Mouse (Mus musculus): ENCODE results near the gene Gm5148. TPM values are rescaled to one million over a fixed set of nuclear protein-coding genes. Genes with fewer than 3 reads are reported as not detected.
A peak's percentile ranks its signal among the peaks of the same experiment; 100 is the strongest.

The Gm5148 gene
- total and polyA plus RNA-seq, 2 experiments from 2014 or later: 15.7 to 17.5 TPM

- WGBS: 86% methylated on average over 6 of the region's 6 CpGs
- ATAC-seq (ENCODE audit: low FRiP score): no peak
- H3K4me1 ChIP-seq (ENCODE audit: insufficient read depth, low read length): no peaks in the 10 kb centered on the region
- H3K4me2 ChIP-seq (ENCODE audit: low read depth, low read length, poor library complexity, severe bottlenecking): no peak overlapping the region
- TF ChIP-seq CTCF (IDR thresholded peaks at IDR 0.05): no peak
- H3K9me3 ChIP-seq (ENCODE audit: low read length): no peaks in the 10 kb centered on the region
- no peaks in the 10 kb centered on the region for H3K27me3 ChIP-seq (ENCODE audit: insufficient read depth, low read length)
- no peak overlapping the region for H3K9ac ChIP-seq (replicated peaks; ENCODE audit: low read length, poor library complexity, severe bottlenecking)
- H3K4me3 ChIP-seq (ENCODE audit: low read depth, low read length): no peak overlapping the region
- H3K36me3 ChIP-seq (ENCODE audit: insufficient read depth, low read length): no peaks in the 10 kb centered on the region
- H3K27ac ChIP-seq (ENCODE audit: low read depth, low read length): no peak overlapping the region
- peak; percentile 10 for DNase-seq (ENCODE audit: low spot score)
These were observed 16.5 kb downstream of the Gm5148 start for GRCm38 (mm10) chr3:37707801-37708200.

DNA sequence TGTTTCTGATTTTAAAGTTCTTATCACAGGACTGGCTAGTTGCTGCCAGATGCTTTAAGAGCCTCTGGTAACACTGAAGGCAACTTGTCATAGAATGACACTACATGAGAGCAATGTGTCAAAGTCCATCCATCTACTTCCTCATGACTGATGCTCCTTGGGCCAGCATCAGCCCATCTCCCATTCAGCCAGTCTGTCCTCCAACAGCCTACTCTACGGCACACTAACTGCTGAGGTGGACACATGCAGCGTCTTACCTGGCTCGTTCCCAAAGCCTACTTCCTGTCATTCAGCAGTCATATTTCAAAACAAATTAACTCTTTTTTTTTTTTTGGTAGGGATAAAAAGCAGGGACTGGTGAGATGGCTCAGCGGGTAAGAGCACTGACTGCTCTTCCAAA, 17.9 kb downstream of the Gm5148 start:
- no peak for TF ChIP-seq CTCF (IDR thresholded peaks at IDR 0.05)
- Histone ChIP-seq H3K9me3 (ENCODE audit: low read length) (no peaks in the 10 kb centered on the region), H3K4me1 (ENCODE audit: insufficient read depth, low read length) (no peaks in the 10 kb centered on the region), H3K27ac (ENCODE audit: low read depth, low read length) (no peak overlapping the region), H3K9ac (replicated peaks; ENCODE audit: low read length, poor library complexity, severe bottlenecking) (no peak overlapping the region), H3K4me3 (ENCODE audit: low read depth, low read length) (no peak overlapping the region), H3K27me3 (ENCODE audit: insufficient read depth, low read length) (no peaks in the 10 kb centered on the region), H3K36me3 (ENCODE audit: insufficient read depth, low read length) (no peaks in the 10 kb centered on the region), H3K4me2 (ENCODE audit: low read depth, low read length, poor library complexity, severe bottlenecking) (no peak overlapping the region)
- no peak for ATAC-seq (ENCODE audit: low FRiP score)
- 93% methylated on average over 4 of the region's 4 CpGs for whole genome bisulfite sequencing
- DNase-seq (ENCODE audit: low spot score): no peak

DNA sequence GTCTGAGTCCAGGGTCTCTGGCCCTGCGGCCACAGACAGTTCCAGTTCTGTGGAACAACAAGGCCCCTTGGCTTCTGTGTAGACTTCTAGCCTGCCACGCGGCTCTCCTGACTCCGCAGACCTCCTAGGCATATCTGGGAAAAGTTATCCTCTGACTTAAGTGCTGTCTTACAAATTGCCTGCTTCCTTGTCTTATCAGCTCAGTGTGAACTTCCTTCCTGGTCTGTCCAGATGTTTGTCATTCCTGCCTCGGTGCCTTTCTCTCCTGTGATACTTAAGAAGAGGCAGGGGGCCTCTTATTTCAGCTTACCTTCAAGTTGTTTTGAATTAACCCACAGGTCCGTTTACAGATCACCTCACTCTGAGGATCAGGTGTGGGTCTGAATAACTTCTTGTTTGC, 18.9 kb downstream of the Gm5148 start:
- no peak for TF ChIP-seq CTCF (IDR thresholded peaks at IDR 0.05)
- WGBS: 69% methylated on average over 6 of the region's 6 CpGs
- H3K27me3 ChIP-seq (ENCODE audit: insufficient read depth, low read length): no peaks in the 10 kb centered on the region
- DNase-seq (ENCODE audit: low spot score): no peak
- H3K4me3 ChIP-seq (ENCODE audit: low read depth, low read length): no peak overlapping the region
- H3K27ac ChIP-seq (ENCODE audit: low read depth, low read length): no peak overlapping the region
- no peak overlapping the region for H3K9ac ChIP-seq (replicated peaks; ENCODE audit: low read length, poor library complexity, severe bottlenecking)
- no peak overlapping the region for H3K4me2 ChIP-seq (ENCODE audit: low read depth, low read length, poor library complexity, severe bottlenecking)
- no peaks in the 10 kb centered on the region for H3K9me3 ChIP-seq (ENCODE audit: low read length)
- no peaks in the 10 kb centered on the region for H3K4me1 ChIP-seq (ENCODE audit: insufficient read depth, low read length)
- no peaks in the 10 kb centered on the region for H3K36me3 ChIP-seq (ENCODE audit: insufficient read depth, low read length)
- ATAC-seq (ENCODE audit: low FRiP score): no peak

- no peak for DNase-seq (ENCODE audit: low spot score)
- Histone ChIP-seq H3K36me3 (ENCODE audit: insufficient read depth, low read length) (no peaks in the 10 kb centered on the region), H3K4me2 (ENCODE audit: low read depth, low read length, poor library complexity, severe bottlenecking) (no peak overlapping the region), H3K27me3 (ENCODE audit: insufficient read depth, low read length) (no peaks in the 10 kb centered on the region), H3K9ac (replicated peaks; ENCODE audit: low read length, poor library complexity, severe bottlenecking) (no peak overlapping the region), H3K4me1 (ENCODE audit: insufficient read depth, low read length) (no peaks in the 10 kb centered on the region), H3K9me3 (ENCODE audit: low read length) (no peaks in the 10 kb centered on the region), H3K27ac (ENCODE audit: low read depth, low read length) (no peak overlapping the region), H3K4me3 (ENCODE audit: low read depth, low read length) (no peak overlapping the region)
- no peak for TF ChIP-seq CTCF (IDR thresholded peaks at IDR 0.05)
- ATAC-seq (ENCODE audit: low FRiP score): no peak
- 42% methylated on average over 13 of the region's 14 CpGs for WGBS
These were observed 19.5 kb downstream of the Gm5148 start for GRCm38 (mm10) chr3:37704701-37705279.

DNA sequence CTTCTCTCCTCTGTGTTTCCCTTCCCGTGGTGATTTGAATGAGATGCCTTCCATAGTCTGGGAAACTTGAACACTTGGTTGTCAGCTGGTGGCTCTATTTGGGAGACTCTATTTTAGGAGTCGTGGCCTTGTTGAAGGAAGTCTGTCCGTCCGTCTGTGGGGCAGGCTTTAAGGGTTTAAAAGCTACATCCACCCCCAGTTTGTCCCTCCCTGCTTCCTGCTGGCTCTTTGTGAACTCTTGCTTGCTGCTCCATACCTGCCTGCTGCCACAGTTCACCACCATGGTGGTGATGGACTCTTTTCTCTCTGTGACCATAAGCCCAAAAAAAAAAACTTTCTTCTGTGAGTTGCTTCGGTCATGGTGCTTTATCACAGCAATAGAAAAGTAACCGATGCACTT, 21.2 kb downstream of the Gm5148 start:
- DNase-seq (ENCODE audit: low spot score): no peak
- Histone ChIP-seq H3K9ac (replicated peaks; ENCODE audit: low read length, poor library complexity, severe bottlenecking) (no peak overlapping the region), H3K27ac (ENCODE audit: low read depth, low read length) (no peak overlapping the region), H3K4me3 (ENCODE audit: low read depth, low read length) (no peak overlapping the region), H3K36me3 (ENCODE audit: insufficient read depth, low read length) (no peaks in the 10 kb centered on the region), H3K27me3 (ENCODE audit: insufficient read depth, low read length) (no peaks in the 10 kb centered on the region), H3K4me2 (ENCODE audit: low read depth, low read length, poor library complexity, severe bottlenecking) (no peak overlapping the region), H3K4me1 (ENCODE audit: insufficient read depth, low read length) (no peaks in the 10 kb centered on the region), H3K9me3 (ENCODE audit: low read length) (no peaks in the 10 kb centered on the region)
- 93% methylated on average over 6 of the region's 6 CpGs for WGBS
- TF ChIP-seq CTCF (IDR thresholded peaks at IDR 0.05): no peak
- no peak for ATAC-seq (ENCODE audit: low FRiP score)

GRCm38 (mm10) chr3:37693552-37693951, 30.7 kb downstream of the Gm5148 start:
- no peaks in the 10 kb centered on the region for H3K27me3 ChIP-seq (ENCODE audit: insufficient read depth, low read length)
- no peaks in the 10 kb centered on the region for H3K36me3 ChIP-seq (ENCODE audit: insufficient read depth, low read length)
- no peak for ATAC-seq (ENCODE audit: low FRiP score)
- no peak overlapping the region for H3K4me3 ChIP-seq (ENCODE audit: low read depth, low read length)
- no peak overlapping the region for H3K9ac ChIP-seq (replicated peaks; ENCODE audit: low read length, poor library complexity, severe bottlenecking)
- H3K4me1 ChIP-seq (ENCODE audit: insufficient read depth, low read length): no peaks in the 10 kb centered on the region
- DNase-seq (ENCODE audit: low spot score): no peak
- no peak overlapping the region for H3K27ac ChIP-seq (ENCODE audit: low read depth, low read length)
- no peak for TF ChIP-seq CTCF (IDR thresholded peaks at IDR 0.05)
- no peak overlapping the region for H3K4me2 ChIP-seq (ENCODE audit: low read depth, low read length, poor library complexity, severe bottlenecking)
- 88% methylated on average over 8 of the region's 8 CpGs for WGBS
- no peaks in the 10 kb centered on the region for H3K9me3 ChIP-seq (ENCODE audit: low read length)

Data from midbrain, postnatal 0 days (tissue).